Mouse (Mus musculus) bone marrow, adult 2 months (tissue): ENCODE data around the gene Mrc1.

Experiments
- CTCF ChIP-seq: fragments of 200-500 bp; IDR thresholded peaks from 2 replicates; pipeline ENCODE4 v1.5.1; 2011; ENCODE audit warnings: low read length, control low read depth; ENCODE audit not compliant: control insufficient read depth, insufficient read depth
- POLR2A ChIP-seq: fragments of 200-500 bp; IDR thresholded peaks from 2 replicates; pipeline ENCODE4 v1.6.1; 2011; ENCODE audit warnings: low read depth, mild to moderate bottlenecking, control low read depth, low read length, borderline replicate concordance; ENCODE audit not compliant: control insufficient read depth

DNA sequence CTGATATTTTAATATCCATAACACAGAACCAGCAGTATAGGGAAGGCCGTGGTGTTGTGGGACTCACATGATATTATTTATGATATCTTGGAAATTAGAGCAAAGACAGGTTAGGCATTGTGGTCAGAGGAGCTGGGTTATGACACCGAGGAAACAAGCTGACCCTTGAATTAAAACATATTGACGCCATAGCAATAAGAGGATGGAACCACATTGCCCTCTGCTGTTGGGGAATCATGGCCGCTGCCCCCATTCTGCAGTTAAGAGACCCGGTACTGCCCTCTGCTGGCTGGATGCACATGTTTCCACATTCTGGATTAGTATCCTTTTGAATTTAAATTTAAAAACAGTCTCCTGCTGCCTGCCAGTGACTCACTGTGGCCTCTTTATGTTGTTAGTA, 66.1 kb downstream of the Mrc1 start:
- TF ChIP-seq POLR2A (no peak), CTCF (peak; percentile 94)
